Mouse (Mus musculus) gastrocnemius, adult 2 months (tissue): ENCODE results near the gene P2ry13. TPM values are rescaled to one million over a fixed set of nuclear protein-coding genes. Genes with fewer than 3 reads are reported as not detected.

Experiments
- DNase-seq: peaks from one replicate; pipeline ENCODE4 v3.0.0; 2022
- H3K27ac ChIP-seq: fragments of 200-600 bp; 2 replicates; pipeline ENCODE4 v1.8.1; 2022; ENCODE audit warnings: mild to moderate bottlenecking
- H3K4me3 ChIP-seq: fragments of 200-600 bp; 2 replicates; pipeline ENCODE4 v1.8.1; 2022; ENCODE audit warnings: mild to moderate bottlenecking, moderate library complexity
- CTCF ChIP-seq: fragments of 200-600 bp; IDR thresholded peaks from 2 replicates; pipeline ENCODE4 v1.8.1; 2022; ENCODE audit warnings: antibody characterized with exemption, mild to moderate bottlenecking, moderate library complexity
- intact Hi-C: fragments of 180-260 bp; cut with DNase I; formaldehyde crosslinking; loops from one replicate; pipeline ENCODE4 v1.15.1; 2025
- total RNA-seq, 2 experiments: library from RNA; stranded (reverse); gene quantifications; 2 replicates each; pipeline ENCODE4 v1.2.3; 2021

P2ry13 gene
- total RNA-seq, 2 experiments from 2014 or later = 0.17 to 0.36 TPM

DNA sequence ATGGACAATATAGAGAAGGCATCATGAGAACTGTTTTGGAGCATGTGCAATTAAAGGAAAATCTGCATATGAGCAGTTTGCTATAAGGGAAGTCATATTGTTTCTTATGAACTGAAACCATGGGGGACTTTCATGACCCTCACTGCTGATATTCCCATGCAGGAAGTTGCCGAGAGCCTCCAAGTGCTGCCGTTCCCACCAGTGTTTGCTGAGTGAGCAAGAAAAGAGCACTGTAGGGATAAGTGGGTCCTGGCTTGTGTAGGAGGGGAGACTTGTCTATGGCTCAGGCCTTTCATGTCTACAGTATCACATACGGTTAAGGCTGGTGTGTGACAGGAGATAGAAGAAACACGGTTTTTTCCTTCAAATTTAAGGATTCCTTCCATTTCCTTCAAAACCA is 25.0 kb downstream of the P2ry13 start:
- TF ChIP-seq CTCF = no peak
- H3K27ac ChIP-seq = no peak overlapping the region
- no peak overlapping the region for H3K4me3 ChIP-seq
- intact Hi-C loops = no loop called here
- DNase-seq = no peak

- intact Hi-C loops = no loop called here
- TF ChIP-seq CTCF = no peak
- no peak overlapping the region for H3K4me3 ChIP-seq
- H3K27ac ChIP-seq = no peak overlapping the region
- no peak for DNase-seq
Measured at GRCm38 (mm10) chr3:59182129-59182528, 28.6 kb downstream of the P2ry13 start.

DNA sequence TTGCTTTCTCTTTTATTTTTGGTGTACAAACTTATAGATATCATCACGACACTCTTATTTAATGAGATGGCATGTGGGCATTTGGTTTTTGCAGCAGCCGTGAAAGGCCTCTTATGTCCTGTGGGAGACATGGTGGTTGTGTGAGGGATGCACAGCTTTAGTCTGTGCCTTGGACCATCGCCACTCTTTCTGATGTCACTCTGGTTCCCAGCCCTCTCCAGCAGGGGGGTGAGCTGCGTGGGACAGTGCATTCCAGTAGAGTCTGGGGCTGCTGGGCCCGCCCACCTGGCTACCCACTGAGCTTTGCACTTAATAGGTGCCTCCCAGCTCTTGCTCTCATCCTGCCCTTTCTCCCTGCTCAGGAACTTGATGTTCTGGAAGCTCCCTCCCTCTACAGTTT is 29.5 kb downstream of the P2ry13 start:
- Histone ChIP-seq H3K4me3 (no peak overlapping the region), H3K27ac (no peak overlapping the region)
- no peak for DNase-seq
- no peak for TF ChIP-seq CTCF
- intact Hi-C loops = no loop called here

- intact Hi-C loops = no loop called here
- H3K4me3 ChIP-seq = no peak overlapping the region
- no peak overlapping the region for H3K27ac ChIP-seq
- DNase-seq = no peak
- TF ChIP-seq CTCF = no peak
Measured at GRCm38 (mm10) chr3:59176871-59177270, 33.8 kb downstream of the P2ry13 start.

GRCm38 (mm10) chr3:59175234-59175633 is 35.4 kb downstream of the P2ry13 start:
- DNase-seq = no peak

GRCm38 (mm10) chr3:59174426-59175154 is 36.1 kb downstream of the P2ry13 start:
- DNase-seq = no peak
- H3K4me3 ChIP-seq = no peak overlapping the region
- no peak for TF ChIP-seq CTCF
- intact Hi-C loops = no loop called here
- no peak overlapping the region for H3K27ac ChIP-seq

More at GRCm38 (mm10) chr3:59175234-59175633, 35.4 kb downstream of the P2ry13 start:
- H3K27ac ChIP-seq = no peak overlapping the region
- TF ChIP-seq CTCF = peak; percentile 71
- H3K4me3 ChIP-seq = no peak overlapping the region
- intact Hi-C loops = no loop called here

DNA sequence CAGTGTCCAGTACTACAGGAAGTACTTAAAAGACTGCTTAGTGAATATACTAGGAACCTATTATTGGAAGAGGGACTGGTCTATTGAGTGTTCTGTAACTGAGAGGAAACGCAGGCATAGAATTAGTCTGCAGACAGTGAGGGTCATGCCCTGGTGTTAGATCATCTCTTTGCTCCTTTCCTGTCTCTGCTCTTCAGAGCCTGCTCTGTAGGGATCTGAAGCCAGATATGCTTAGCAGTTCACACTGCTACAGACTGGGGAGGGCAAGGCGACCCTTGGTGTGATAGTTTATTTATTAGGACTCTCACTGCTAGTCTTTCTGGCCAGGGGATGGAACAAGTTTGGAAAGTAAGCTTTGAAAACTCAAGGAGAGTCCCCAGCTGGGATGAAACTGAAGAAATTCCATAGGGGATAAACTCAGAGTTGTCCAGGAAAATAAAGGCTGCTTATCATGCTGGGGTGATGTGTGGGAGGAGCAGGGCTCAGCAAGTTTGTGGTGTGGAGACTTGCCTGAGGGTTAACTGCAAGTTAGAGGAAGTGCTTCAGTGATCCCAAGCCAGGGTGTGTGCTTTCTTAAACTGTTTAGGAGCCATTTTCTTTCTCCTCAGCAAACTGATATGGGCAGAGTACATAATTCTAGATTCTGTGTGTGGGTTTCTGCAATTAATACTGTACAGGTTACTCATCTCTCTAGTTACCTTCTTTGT is 40.6 kb downstream of the P2ry13 start:
- DNase-seq = no peak
- intact Hi-C loops = no loop called here
- no peak for TF ChIP-seq CTCF
- Histone ChIP-seq H3K27ac (no peak overlapping the region), H3K4me3 (no peak overlapping the region)

- intact Hi-C loops = no loop called here
- TF ChIP-seq CTCF = no peak
- no peak for DNase-seq
- Histone ChIP-seq H3K4me3 (no peak overlapping the region), H3K27ac (no peak overlapping the region)
Measured at GRCm38 (mm10) chr3:59169215-59169614, 41.5 kb downstream of the P2ry13 start.

DNA sequence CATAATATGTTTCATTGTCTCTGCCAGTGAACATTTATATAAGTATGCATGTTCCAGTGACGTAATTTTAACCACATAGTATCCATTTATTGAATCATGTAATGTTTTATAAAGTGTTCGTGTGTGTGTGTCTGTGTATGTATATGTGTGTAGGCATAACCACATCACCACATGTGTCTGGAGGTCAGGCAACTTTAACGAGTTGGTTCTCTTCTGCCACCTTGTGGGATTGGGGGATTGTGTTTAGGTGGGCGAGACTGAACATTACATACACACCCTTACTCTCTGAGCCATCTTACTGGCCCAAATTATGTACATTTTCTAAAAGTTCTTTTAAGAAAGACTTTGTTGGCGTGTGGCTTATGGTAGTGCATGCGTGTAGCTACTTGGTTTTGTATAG is 42.2 kb downstream of the P2ry13 start:
- TF ChIP-seq CTCF = no peak
- DNase-seq = no peak
- intact Hi-C loops = no loop called here
- Histone ChIP-seq H3K4me3 (no peak overlapping the region), H3K27ac (no peak overlapping the region)

GRCm38 (mm10) chr3:59167417-59168054 is 43.1 kb downstream of the P2ry13 start:
- Histone ChIP-seq H3K4me3 (no peak overlapping the region), H3K27ac (no peak overlapping the region)
- intact Hi-C loops = no loop called here
- no peak for TF ChIP-seq CTCF
- no peak for DNase-seq

DNA sequence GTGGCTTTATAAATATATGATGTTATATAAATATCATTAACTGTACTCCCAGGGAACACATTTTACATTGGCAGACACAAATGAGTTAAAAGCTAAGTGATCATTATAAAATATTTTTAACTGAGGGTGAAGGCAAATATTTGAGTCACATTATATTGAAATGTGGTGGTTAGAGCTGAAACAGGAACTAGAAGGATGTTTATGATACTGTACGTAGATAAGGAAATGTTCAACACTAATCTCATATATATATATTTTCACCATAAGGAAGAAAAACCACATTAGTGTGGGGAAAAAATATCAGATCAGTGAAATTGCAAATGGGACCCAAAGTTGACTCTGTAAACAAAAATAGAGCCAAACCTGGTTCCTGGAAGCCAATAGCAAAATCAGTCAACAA is 50.2 kb downstream of the P2ry13 start:
- no peak overlapping the region for H3K4me3 ChIP-seq
- H3K27ac ChIP-seq = no peak overlapping the region
- no peak for TF ChIP-seq CTCF
- intact Hi-C loops = no loop called here
- no peak for DNase-seq

Other genes with a start within 250 kb of the P2ry13 start
- under 1 TPM; 0.54 to 0.92 TPM for gene Med12l, start 205.1 kb downstream of the P2ry13 start, total RNA-seq
- gene Gpr171, start 109.1 kb downstream of the P2ry13 start, total RNA-seq = not detected
- gene P2ry14, start 57.3 kb downstream of the P2ry13 start, total RNA-seq = 1 to 10 TPM; 1.0 to 1.8 TPM
- gene Gpr87, start 15.8 kb downstream of the P2ry13 start, total RNA-seq = not detected
- gene P2ry12, start 52.0 kb upstream of the P2ry13 start, total RNA-seq = under 1 TPM; 0.38 to 0.42 TPM
- 1 to 10 TPM; 1.3 to 4.3 TPM for gene Igsf10, start 133.5 kb upstream of the P2ry13 start, total RNA-seq